Mouse (Mus musculus) bone marrow macrophage, adult 2 months (primary cell): ENCODE data around the gene Il13. TPM values are rescaled to one million over a fixed set of nuclear protein-coding genes. Genes with fewer than 3 reads are reported as not detected.
A peak's percentile ranks its signal among the peaks of the same experiment; 100 is the strongest.

Experiments
- H3K27ac ChIP-seq: 2 replicates; pipeline ENCODE4 v1.5.1; 2012; ENCODE audit warnings: low read depth, low read length; ENCODE audit not compliant: insufficient read depth
- H3K4me1 ChIP-seq: 2 replicates; pipeline ENCODE4 v1.6.1; 2012; ENCODE audit warnings: low read length; ENCODE audit not compliant: control insufficient read depth, insufficient read depth
- H3K4me3 ChIP-seq: 2 replicates; pipeline ENCODE4 v1.5.1; 2012; ENCODE audit warnings: mild to moderate bottlenecking, low read length, moderate library complexity; ENCODE audit not compliant: insufficient read depth
- CTCF ChIP-seq: IDR thresholded peaks from 2 replicates; pipeline ENCODE4 v1.5.1; 2012; ENCODE audit warnings: low read depth, mild to moderate bottlenecking, low read length, moderate library complexity
- POLR2A ChIP-seq: IDR thresholded peaks from 2 replicates; pipeline ENCODE4 v1.6.1; 2012; ENCODE audit warnings: mild to moderate bottlenecking, low read depth, low read length, borderline replicate concordance
- polyA plus RNA-seq: library from polyadenylated mRNA; stranded (reverse); fragments of >200 nt; gene quantifications from 2 replicates; pipeline ENCODE4 v1.2.4, GENCODE M21; 2012; ENCODE audit not compliant: missing spikeins, insufficient read depth, insufficient read length

The Il13 gene
- polyA plus RNA-seq, result not detected in 2 replicates

DNA sequence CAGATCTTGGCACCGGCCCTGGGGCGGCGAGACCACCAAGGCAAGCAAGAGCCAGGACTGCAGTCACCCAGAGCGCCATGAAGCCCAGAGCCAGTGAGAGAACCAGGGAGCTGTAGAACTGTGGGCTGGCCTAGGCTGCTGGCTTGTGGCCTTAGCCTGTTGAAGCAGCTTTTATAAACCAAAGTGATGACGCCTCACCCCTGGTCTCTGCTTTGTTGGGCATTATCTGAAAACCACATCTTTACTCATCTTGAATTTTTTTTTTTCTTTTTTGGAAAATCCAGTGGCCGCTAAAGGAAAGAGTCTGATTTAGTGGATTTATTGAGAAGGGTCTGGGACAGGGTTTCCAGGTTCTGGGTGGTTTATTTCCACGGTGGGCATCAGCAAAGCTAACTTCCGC lies at the start of gene Il13:
TSS of gene Il13 (minus strand) at position 147 of the 400 bp plus-strand sequence.
- H3K4me3 ChIP-seq, result no peak within 1 kb of the TSS
- no peaks in the 10 kb centered on the region for H3K4me1 ChIP-seq
- no peak within 1 kb of the TSS for H3K27ac ChIP-seq
- no peak for TF ChIP-seq CTCF
- TF ChIP-seq POLR2A, result no peak

DNA sequence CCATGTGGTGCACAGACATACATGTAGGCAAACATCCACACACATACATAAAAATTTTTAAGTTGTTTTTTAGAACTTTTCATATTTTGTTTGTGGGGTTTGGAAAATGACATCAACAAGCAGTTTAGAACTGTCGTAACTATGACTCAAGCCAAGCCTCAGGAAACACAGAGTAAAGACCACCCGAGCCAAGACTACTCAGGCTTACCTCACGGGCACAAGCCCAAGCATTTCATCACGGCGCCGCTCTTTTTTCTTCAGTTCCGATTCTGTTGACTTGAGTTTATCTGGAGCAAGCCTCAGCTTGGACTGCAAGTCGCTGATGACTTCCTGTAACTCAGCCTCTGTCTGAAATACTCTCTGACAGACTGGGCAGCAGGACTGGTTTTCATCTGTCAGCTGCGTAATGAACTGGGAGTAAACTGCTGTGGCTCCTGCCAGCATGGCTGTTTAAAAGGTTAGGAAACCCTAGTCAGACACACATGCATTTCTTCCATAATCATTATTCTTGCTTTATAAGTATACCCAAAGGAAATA lies 48.6 kb upstream of the Il13 start:
- Histone ChIP-seq H3K4me3 (no peak overlapping the region), H3K4me1 (no peaks in the 10 kb centered on the region), H3K27ac (no peak overlapping the region)
- no peak for TF ChIP-seq POLR2A
- TF ChIP-seq CTCF, result no peak

DNA sequence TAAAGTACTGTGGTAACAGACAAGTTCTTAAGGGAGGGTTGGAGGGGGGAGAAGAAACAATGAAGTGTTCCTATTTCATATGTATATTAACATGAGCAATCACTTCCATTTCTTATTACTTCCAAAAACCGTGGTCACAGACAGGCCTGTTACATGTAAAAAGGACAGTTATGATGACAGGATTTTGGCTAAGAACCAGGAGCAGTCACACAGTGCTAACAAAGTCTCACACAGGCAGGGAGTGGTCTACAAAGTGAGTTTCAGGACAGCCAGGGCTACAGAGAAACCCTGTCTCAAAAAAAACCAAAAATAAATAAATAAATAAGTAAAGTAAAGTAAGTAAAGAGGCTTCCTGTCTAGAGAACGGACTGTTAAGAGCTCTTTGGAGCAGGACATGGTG lies 47.7 kb upstream of the Il13 start:
- H3K4me3 ChIP-seq, result no peak overlapping the region
- TF ChIP-seq CTCF (no peak), POLR2A (no peak)
- H3K27ac ChIP-seq, result no peak overlapping the region
- H3K4me1 ChIP-seq, result no peaks in the 10 kb centered on the region

DNA sequence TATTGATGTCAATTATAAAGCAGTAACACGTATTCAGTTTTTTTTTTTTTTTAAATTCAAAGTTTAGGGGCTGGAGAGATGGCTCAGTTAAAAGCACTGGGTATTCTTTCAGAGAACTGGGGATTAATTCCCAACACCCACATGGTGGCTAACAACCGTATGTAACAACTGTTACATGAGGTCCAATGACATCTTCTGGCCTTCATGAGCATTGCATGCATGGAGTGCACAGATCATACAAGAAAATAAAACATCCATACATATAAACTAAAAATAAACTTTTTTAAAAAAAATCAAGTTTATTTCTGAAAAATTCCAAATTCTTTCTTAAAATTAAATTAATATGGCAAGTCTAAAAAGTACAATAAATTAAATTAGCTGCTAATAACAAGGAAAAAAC lies 47.2 kb upstream of the Il13 start:
- Histone ChIP-seq H3K4me1 (no peaks in the 10 kb centered on the region), H3K27ac (no peak overlapping the region), H3K4me3 (no peak overlapping the region)
- TF ChIP-seq POLR2A (no peak), CTCF (no peak)

DNA sequence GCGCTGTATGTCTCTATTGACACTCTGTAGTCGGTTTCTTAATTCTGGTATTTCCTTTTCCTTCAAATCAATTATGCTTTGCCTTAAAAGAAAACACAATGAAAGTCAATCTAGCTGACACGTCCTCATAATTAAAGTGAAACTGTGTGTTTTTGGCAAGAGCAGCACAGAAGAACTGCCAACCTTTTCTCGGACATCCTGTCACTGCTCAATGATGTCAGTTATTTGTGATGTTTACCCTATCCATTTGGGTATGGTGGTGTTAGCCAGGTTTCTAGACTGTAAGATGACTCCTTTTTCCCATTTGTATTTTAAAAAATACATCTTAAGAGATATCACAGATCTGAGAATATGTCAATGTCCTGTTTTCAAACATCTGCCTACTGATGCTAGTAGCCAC lies 45.6 kb upstream of the Il13 start:
- Histone ChIP-seq H3K4me3 (no peak overlapping the region), H3K27ac (no peak overlapping the region), H3K4me1 (no peaks in the 10 kb centered on the region)
- no peak for TF ChIP-seq POLR2A

DNA sequence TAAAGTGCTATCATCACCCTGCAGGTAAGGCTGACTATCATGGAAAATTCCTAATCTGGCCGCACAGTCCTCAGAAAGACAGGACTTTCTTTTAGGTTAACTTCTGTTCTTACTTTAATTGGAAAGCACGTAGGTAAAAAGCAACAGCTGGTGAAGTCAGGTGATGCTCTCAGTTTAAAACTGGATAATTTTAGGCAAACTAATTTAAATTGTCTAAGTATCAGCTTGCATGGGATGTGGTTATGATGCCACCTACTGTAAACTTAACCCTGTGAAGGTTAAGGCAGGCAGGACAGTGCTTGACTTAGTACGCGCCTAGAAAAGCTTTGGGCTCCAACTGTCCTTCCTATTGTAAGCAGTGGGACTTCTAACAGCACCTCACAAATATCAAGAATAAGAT lies 36.9 kb upstream of the Il13 start:
- no peak overlapping the region for H3K27ac ChIP-seq
- H3K4me1 ChIP-seq, result no peaks in the 10 kb centered on the region
- TF ChIP-seq CTCF (no peak), POLR2A (no peak)

DNA sequence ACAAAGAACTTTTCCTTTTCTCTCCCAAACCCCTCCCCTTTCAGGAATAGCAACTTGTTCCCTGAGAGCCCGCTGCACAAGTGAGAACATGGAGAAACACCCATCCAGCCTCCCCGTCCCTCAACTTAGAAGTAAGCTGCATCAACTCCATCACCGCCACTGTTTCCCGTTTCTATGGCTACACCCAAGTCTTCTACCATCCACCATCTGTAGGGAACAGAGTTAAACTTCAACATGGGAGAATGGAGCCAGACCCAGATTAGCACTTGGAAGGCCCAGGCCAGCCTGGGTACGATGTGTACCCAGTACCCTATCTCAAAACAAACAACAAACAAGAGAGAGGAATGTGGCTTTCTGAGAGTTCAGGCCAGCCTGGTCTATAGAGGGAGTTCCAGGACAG lies 29.6 kb upstream of the Il13 start:
- no peak overlapping the region for H3K4me3 ChIP-seq
- no peak overlapping the region for H3K27ac ChIP-seq
- H3K4me1 ChIP-seq, result peaks cover 25% of the 10 kb centered on the region
- TF ChIP-seq POLR2A (no peak), CTCF (no peak)

More for the DNA sequence above, 36.9 kb upstream of the Il13 start:
- H3K4me3 ChIP-seq, result no peak overlapping the region

DNA sequence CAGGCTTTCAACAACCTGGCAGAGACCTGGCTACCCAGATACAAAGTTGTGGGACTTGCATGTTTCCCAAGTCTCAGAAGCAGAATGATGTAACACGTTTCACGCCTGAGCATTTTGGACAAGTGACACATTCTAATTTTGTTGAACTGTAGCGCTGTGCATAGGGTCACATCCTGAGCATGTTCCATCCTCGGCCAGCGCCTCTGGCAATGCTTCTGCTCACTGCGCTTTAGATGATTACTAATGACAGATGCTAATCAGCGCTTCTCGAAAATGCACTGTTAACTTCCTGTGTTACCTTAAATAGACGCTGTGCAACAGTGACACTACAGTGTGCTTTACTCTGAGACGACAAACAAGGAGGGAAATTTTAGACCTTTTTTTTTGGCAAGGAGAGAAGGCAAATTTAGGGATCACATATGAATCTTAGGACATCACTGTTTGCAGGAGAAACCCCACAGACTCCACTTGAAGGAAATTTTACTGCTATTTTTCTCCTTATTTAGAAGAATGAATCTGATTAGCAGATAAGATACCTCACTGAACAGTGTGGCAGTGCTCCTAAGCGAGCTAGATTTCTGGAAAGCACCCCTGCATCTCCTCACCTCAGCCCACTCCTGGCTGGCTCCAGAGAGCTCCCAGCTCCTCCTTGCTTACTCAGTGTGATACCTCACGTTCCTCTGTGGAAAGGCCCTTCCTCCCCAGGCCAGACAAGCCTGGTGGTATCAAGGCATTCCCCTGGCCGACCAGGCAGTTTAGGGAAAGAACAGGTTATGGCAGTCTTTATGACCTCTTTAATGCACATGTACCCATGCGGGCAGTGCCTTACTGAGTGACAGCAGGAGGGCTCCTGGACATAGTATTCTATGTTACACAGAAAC lies 28.5 kb upstream of the Il13 start:
- Histone ChIP-seq H3K27ac (peak overlapping the region; percentile 52), H3K4me3 (no peak overlapping the region), H3K4me1 (peaks cover 25% of the 10 kb centered on the region)
- no peak for TF ChIP-seq POLR2A
- TF ChIP-seq CTCF, result no peak

DNA sequence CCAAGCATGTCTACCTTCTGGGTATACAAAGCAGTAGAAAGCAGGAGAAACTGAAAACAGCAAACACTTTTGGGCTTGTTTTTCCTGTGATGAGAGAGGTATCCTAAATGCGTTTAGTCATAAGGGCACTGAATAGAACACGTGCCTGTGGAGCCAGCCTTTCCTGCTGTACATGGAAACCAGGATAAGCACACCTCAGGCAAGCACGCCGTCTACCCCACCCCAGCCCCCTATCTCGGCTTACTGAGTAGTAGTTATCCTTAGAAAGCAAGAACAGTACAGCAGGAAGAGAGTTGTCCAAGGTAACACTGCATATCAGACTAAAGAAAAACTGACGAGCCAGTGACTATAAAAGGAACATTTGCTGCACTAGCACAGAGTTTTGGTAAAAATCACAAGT lies 23.3 kb upstream of the Il13 start:
- no peak overlapping the region for H3K4me3 ChIP-seq
- H3K27ac ChIP-seq, result no peak overlapping the region
- TF ChIP-seq CTCF (no peak), POLR2A (no peak)
- peaks cover 22% of the 10 kb centered on the region for H3K4me1 ChIP-seq

DNA sequence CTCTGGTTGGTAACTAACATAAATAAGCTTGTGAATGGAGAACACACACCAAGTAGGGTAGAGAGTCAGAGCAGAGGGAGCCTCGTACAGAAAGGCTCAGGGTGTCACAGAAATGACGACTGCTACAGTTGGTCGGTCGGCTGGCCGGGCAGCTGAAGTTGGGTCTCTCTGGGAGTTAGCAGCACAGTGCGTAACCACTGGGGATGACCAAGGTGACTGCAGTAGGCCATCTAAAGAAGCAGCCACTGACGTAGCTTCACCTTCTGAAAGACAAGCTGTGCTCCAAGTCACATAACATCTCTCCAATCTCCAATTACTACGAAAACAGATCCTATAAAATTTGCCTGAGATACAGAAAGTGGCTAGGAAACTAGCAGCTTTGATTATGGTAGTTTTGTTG lies 22.9 kb upstream of the Il13 start:
- no peak overlapping the region for H3K27ac ChIP-seq

More for the DNA sequence above, 22.9 kb upstream of the Il13 start:
- Histone ChIP-seq H3K4me3 (no peak overlapping the region), H3K4me1 (peaks cover 18% of the 10 kb centered on the region)
- TF ChIP-seq POLR2A, result no peak
- no peak for TF ChIP-seq CTCF
